Mouse (Mus musculus) cerebellum, postnatal 4 days (tissue): ENCODE data around the gene Olfr221.
"Not testable (repeated sequence)": the region's sequence is repeated elsewhere in the genome, so short reads cannot be mapped to it uniquely, and the experiment has no call there.

Experiments used
- DNase-seq, 2 experiments: peaks; one replicate each; pipeline ENCODE4 v3.0.0; 2022; ENCODE audit warnings: low spot score in 2 of 2, mixed read lengths in 1 of 2

The Olfr221 gene

GRCm38 (mm10) chr14:52042359-52042758 lies at the start of gene Olfr221:
Olfr221 (minus strand) TSS chr14:52042459.
- not testable (repeated sequence) for DNase-seq

GRCm38 (mm10) chr14:52083083-52083482 lies 40.8 kb upstream of the Olfr221 start:
- DNase-seq: no peak

DNA sequence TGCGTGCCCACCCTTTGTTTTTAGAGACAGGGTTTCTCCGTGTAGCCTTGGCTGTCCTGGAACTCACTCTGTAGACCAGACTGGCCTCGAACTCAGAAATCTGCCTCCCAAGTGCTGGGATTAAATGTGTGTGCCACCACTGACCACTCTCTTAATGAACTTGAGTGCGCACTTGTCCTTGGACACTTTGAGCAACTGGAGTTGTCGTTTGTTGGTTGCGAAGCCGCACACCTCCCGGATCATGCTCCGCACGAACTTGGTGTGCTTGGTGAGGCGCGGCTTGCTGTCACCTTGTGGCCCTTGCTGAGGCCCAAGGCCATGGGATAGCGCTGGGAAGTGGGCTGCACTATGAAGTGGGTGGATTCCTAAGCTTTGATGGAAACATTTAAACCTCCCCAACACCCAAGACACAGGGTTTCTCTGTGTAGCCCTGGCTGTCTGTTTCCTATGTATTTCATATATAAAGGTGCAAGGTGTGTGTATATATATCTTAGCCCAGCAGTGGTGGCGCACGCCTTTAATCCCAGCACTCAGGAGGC lies 29.4 kb upstream of the Olfr221 start:
- no peak for DNase-seq

GRCm38 (mm10) chr14:52066135-52066534 lies 23.9 kb upstream of the Olfr221 start:
- DNase-seq: no peak

GRCm38 (mm10) chr14:52061798-52062197 lies 19.5 kb upstream of the Olfr221 start:
- DNase-seq: no peak

DNA sequence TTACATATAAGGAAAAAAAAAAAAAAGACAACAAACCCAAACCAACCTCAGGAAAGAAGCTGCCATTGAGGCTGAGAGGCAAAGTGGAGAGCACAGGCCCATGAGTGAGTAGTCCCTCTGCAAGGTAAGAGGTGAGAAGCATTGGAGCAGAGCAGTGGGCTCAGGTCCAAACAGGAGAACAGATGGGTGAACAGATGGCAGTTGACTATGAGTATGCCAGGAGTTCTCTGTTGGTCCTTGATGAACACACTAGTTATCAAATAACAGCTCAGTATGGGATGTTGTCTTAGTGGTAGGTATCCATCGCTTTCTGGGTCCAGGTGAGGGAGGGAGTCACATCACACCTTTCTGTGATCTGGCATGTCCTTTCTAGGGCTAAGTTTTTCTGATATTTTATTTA lies 18.5 kb upstream of the Olfr221 start:
- DNase-seq: peak in 1 of 2 experiments; percentile 51

GRCm38 (mm10) chr14:52059982-52060381 lies 17.7 kb upstream of the Olfr221 start:
- no peak for DNase-seq

GRCm38 (mm10) chr14:52052720-52053119 lies 10.5 kb upstream of the Olfr221 start:
- not testable (repeated sequence) for DNase-seq

DNA sequence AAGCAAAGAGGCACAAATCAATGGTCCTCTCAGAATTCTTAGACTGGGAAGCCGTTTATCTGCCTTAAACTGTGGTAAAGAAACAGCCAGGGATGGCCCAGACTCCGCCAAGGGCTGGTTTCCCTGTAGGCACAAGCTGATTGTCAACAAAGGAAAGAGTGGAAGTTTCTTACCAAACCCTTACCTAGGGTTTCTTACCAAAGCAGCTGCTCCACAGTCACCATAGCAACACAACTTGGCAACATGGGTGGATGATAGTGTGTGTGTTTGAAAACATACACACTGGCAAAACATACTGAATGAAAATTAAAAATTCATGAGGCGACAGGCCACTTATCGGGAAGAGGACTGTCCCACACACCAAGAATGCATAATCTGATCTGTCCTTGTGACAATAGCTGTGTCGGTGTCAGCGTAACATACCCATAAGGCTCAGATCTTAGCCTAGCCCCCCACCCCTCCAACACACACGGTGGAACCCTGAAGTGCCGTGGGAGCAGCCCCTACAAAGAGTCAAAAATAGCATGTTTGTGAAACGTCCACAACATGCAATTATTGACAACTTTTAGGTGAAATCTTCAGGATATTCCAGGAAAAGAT lies 3.8 kb upstream of the Olfr221 start:
- no peak for DNase-seq

- DNase-seq: peak in 1 of 2 experiments; percentile 22
Observed at GRCm38 (mm10) chr14:52044901-52045678, 2.8 kb upstream of the Olfr221 start.

DNA sequence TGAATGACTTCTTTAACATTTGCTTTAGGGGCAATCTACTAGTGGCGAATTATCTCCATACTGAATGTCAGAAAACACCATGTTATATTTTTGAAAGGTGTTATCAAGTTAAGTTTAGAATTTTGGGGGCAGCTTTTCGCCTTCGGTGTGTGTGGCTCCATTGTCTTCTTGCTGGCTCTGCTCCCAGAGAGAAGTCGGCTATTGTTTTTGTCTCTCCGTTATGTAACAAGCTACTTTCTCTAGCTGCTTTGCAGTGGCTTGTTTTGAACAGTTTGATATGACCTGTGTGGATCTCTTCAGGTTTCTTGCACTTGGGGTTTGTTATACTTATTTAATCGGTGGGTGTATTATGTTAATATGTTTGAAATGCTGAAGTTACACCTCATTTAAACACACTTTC lies 1.2 kb upstream of the Olfr221 start:
- DNase-seq: no peak

GRCm38 (mm10) chr14:52039332-52039731 lies 2.9 kb downstream of the Olfr221 start:
- DNase-seq: no peak

DNA sequence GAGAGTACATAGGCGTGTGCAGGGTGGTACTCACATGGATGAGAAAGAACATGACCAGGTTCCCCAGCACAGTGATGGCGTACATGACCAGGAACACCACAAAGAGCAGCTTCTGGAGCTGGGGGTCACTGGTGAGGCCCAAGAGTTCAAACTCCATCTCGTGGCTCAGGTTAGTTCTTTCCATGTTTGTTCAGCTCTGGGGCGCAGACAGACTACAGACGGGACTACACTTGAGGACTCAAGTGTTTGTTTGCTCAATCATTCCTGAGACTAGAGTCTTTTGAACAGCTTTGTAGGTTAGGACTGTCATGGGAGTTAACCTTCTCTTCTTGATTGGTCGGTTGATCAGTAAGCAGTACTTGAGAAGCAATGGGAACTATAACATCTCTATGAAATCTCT lies 6.3 kb downstream of the Olfr221 start:
- DNase-seq: no peak

- DNase-seq: no peak
Observed at GRCm38 (mm10) chr14:52026342-52026741, 15.9 kb downstream of the Olfr221 start.

DNA sequence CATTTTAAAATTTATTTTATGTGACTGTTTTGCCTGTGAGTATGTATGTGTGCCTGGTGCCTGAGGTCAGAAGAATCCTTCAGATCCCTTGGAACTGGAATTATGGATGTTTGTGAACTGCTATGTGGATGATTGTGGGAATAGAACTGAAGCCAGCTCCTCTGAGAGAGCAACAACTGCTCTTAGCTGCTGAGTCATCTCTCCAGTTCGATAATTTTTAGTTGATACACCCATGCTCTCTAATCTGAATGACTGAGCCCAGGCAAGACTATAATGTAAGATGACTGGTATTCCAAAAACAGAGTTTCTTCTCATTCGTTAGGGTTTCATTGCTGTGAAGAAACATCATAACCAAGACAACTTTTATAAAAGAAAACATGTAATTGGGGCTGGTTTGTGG lies 18.1 kb downstream of the Olfr221 start:
- DNase-seq: no peak

GRCm38 (mm10) chr14:52022709-52023459 lies 19.4 kb downstream of the Olfr221 start:
- DNase-seq: peak; percentile 81 to 90

GRCm38 (mm10) chr14:52022244-52022708 lies 20.0 kb downstream of the Olfr221 start:
- no peak for DNase-seq

GRCm38 (mm10) chr14:52021568-52022212 lies 20.6 kb downstream of the Olfr221 start:
- DNase-seq: no peak

DNA sequence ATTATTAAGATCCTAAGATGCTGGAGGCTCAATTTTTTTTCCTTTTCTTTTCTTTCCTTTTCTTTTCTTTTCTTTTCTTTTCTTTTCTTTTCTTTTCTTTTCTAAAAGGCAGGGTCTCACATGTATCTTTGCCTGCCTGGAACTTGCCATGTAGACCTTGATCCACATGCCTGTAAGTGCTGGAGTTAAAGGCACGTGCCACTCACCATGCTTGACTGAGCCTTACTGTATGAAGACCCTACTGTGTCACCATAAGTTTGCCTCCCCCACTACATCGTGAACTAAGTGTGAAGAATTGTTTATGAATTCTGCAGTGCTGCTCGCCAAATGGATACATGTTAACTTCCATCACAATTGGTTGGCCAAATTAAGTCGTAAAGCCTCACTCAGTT lies 21.1 kb downstream of the Olfr221 start:
- no peak for DNase-seq

DNA sequence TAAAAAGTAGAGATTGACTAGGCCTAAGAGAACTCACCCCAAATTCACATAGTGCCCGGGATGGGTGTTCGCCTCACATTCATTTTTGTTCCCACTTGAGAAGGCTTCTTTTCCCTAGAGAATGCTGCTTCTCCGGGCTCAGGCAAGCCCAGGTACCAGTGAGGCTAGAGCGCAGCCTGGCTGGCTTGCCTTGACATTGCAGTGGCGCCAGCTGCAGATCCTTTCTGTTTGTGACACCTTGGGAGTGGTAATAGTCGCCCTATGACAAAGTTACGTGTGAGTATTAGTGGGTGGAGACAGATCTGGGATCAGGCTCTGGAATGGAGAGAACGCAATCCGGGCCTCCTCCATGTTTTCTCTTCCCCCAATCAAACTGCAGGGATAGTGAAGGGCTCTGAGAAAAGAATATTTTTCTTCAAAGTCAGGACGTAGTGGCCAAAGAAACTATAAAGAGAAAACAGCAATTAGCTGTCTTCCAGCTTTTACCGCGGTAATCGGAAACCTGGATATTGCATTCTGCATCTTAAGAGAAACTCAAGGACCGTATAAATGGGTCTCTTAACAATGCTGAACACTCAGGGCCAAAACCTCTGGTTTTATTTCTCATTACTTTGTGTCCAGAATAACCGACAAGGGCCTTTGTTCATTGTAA lies 21.6 kb downstream of the Olfr221 start, which contains the start of gene Zfp219:
TSS of gene Zfp219 (minus strand) at position 248 of the 652 bp plus-strand sequence.
- DNase-seq: peak in 1 of 2 experiments; percentile 56
